Mouse (Mus musculus) G1E (cell line): ENCODE results near the gene E2f7. TPM values are rescaled to one million over a fixed set of nuclear protein-coding genes. Genes with fewer than 3 reads are reported as not detected.

Experiments
- ATAC-seq: 2 replicates; pipeline ENCODE4 v1.8.0; 2016; ENCODE audit warnings: mild to moderate bottlenecking; ENCODE audit not compliant: insufficient number of reproducible peaks, poor library complexity, low FRiP score, severe bottlenecking; ENCODE audit errors: extremely low read depth
- DNase-seq: peaks from one replicate; pipeline ENCODE4 v3.0.0; 2012; ENCODE audit warnings: low spot score
- H3K27me3 ChIP-seq: 2 replicates; pipeline ENCODE4 v1.6.1; 2012; ENCODE audit warnings: mild to moderate bottlenecking, low read length, inconsistent platforms; ENCODE audit not compliant: insufficient read depth
- H3K36me3 ChIP-seq: replicated peaks from 2 replicates; pipeline ENCODE3; 2012; ENCODE audit warnings: mild to moderate bottlenecking, inconsistent platforms
- H3K4me1 ChIP-seq: 2 replicates; pipeline ENCODE4 v1.6.1; 2012; ENCODE audit warnings: low read depth, low read length, inconsistent platforms, mixed read lengths; ENCODE audit not compliant: insufficient read depth
- H3K4me3 ChIP-seq: 2 replicates; pipeline ENCODE4 v1.5.1; 2012; ENCODE audit warnings: low read depth, mild to moderate bottlenecking, inconsistent platforms, low read length, moderate library complexity, mixed read lengths
- H3K9me3 ChIP-seq: replicated peaks from 2 replicates; pipeline ENCODE4 v1.6.1; 2012; ENCODE audit warnings: inconsistent platforms
- CTCF ChIP-seq: IDR thresholded peaks from 2 replicates; pipeline ENCODE4 v1.5.1; 2012; ENCODE audit warnings: low read depth, low read length, inconsistent platforms, mixed read lengths
- GATA1 ChIP-seq: IDR thresholded peaks from 2 replicates; pipeline ENCODE4 v1.6.1; 2012; ENCODE audit warnings: borderline replicate concordance, low read length, inconsistent platforms, mixed read lengths
- GATA2 ChIP-seq: IDR thresholded peaks from 2 replicates; pipeline ENCODE4 v1.6.1; 2012; ENCODE audit warnings: low read depth, low read length, inconsistent platforms, borderline replicate concordance
- POLR2AphosphoS5 ChIP-seq: IDR thresholded peaks from 2 replicates; pipeline ENCODE4 v1.6.1; 2012; ENCODE audit warnings: low read depth, low read length, inconsistent platforms; ENCODE audit not compliant: insufficient replicate concordance
- TAL1 ChIP-seq: conservative IDR thresholded peaks from 2 replicates; pipeline ENCODE4 v1.6.1; 2012; ENCODE audit warnings: low read depth, low read length, inconsistent platforms, mixed read lengths
- polyA plus RNA-seq: library from polyadenylated mRNA; stranded (reverse); fragments of >175 nt; gene quantifications from 2 replicates; pipeline ENCODE4 v1.2.3, GENCODE M21; 2012
- total RNA-seq, 2 experiments: library from RNA; stranded (forward) in 1 of 2; stranded (reverse) in 1 of 2; fragments of 200-1000 nt in 1 of 2; fragments of >200 nt in 1 of 2; fragmentation: Nextera tagmentation in 1 of 2; gene quantifications; 2 replicates each; pipeline ENCODE4 v1.2.3; 2014 to 2017

The E2f7 gene
- total RNA-seq (2014; fragmentation: Nextera tagmentation) (26.2 and 28.1 TPM in 2 replicates), total RNA-seq (2017) (9.4 and 10.7 TPM in 2 replicates), polyA plus RNA-seq (23.0 and 24.4 TPM in 2 replicates)

- H3K36me3 ChIP-seq, result peaks cover 33% of the 10 kb centered on the region
Observed at GRCm38 (mm10) chr10:110744686-110745639, at the start of gene E2f7. Gene E2f7, plus strand, starts transcription at chr10:110745439.

GRCm38 (mm10) chr10:110701276-110701675, 44.0 kb upstream of the E2f7 start:
- Histone ChIP-seq H3K36me3 (no peaks in the 10 kb centered on the region), H3K4me1 (no peaks in the 10 kb centered on the region), H3K27me3 (no peaks in the 10 kb centered on the region), H3K4me3 (no peak overlapping the region), H3K9me3 (no peaks in the 10 kb centered on the region)
- TF ChIP-seq TAL1, result no peak
- no peak for TF ChIP-seq POLR2AphosphoS5
- TF ChIP-seq GATA1, result no peak
- no peak for DNase-seq
- ATAC-seq, result no peak

More at GRCm38 (mm10) chr10:110744686-110745639, at the start of gene E2f7:
- TF ChIP-seq CTCF (no peak), POLR2AphosphoS5 (no peak), TAL1 (no peak), GATA2 (no peak), GATA1 (no peak)
- no peaks in the 10 kb centered on the region for H3K9me3 ChIP-seq
- DNase-seq (peak; percentile 96), ATAC-seq (peak; percentile 94)
- H3K27me3 ChIP-seq, result peaks cover 21% of the 10 kb centered on the region
- H3K4me3 ChIP-seq, result peak within 1 kb of the TSS; percentile 98
- H3K4me1 ChIP-seq, result peaks cover 19% of the 10 kb centered on the region

- H3K27me3 ChIP-seq, result no peaks in the 10 kb centered on the region
- no peaks in the 10 kb centered on the region for H3K9me3 ChIP-seq
- H3K4me1 ChIP-seq, result no peaks in the 10 kb centered on the region
- H3K36me3 ChIP-seq, result no peaks in the 10 kb centered on the region
- DNase-seq (no peak), ATAC-seq (peak; percentile 34; the same call in 1 of the 2 replicates)
- no peak overlapping the region for H3K4me3 ChIP-seq
- TF ChIP-seq POLR2AphosphoS5 (no peak), GATA2 (no peak), GATA1 (no peak), CTCF (no peak), TAL1 (no peak)
Observed at GRCm38 (mm10) chr10:110705672-110706071, 39.6 kb upstream of the E2f7 start.

GRCm38 (mm10) chr10:110707390-110708113, 37.7 kb upstream of the E2f7 start:
- DNase-seq (no peak), ATAC-seq (no peak)
- H3K9me3 ChIP-seq, result no peaks in the 10 kb centered on the region
- H3K4me3 ChIP-seq, result no peak overlapping the region
- H3K27me3 ChIP-seq, result no peaks in the 10 kb centered on the region
- no peaks in the 10 kb centered on the region for H3K4me1 ChIP-seq
- no peaks in the 10 kb centered on the region for H3K36me3 ChIP-seq
- TF ChIP-seq TAL1, result no peak
- no peak for TF ChIP-seq GATA2
- no peak for TF ChIP-seq GATA1
- TF ChIP-seq CTCF, result no peak

- DNase-seq (no peak), ATAC-seq (no peak)
- no peaks in the 10 kb centered on the region for H3K27me3 ChIP-seq
- no peaks in the 10 kb centered on the region for H3K9me3 ChIP-seq
- no peaks in the 10 kb centered on the region for H3K36me3 ChIP-seq
- H3K4me1 ChIP-seq, result no peaks in the 10 kb centered on the region
- TF ChIP-seq POLR2AphosphoS5 (no peak), TAL1 (no peak), CTCF (no peak), GATA2 (no peak), GATA1 (no peak)
- no peak overlapping the region for H3K4me3 ChIP-seq
Observed at GRCm38 (mm10) chr10:110716887-110717286, 28.4 kb upstream of the E2f7 start.

- Histone ChIP-seq H3K4me1 (no peaks in the 10 kb centered on the region), H3K36me3 (no peaks in the 10 kb centered on the region), H3K9me3 (no peaks in the 10 kb centered on the region), H3K27me3 (no peaks in the 10 kb centered on the region; the same call in 1 of the 2 replicates), H3K4me3 (no peak overlapping the region)
- ATAC-seq, result no peak
- no peak for TF ChIP-seq GATA1
- no peak for TF ChIP-seq GATA2
- no peak for TF ChIP-seq TAL1
- TF ChIP-seq POLR2AphosphoS5, result no peak
- no peak for TF ChIP-seq CTCF
- no peak for DNase-seq
Observed at GRCm38 (mm10) chr10:110726431-110726830, 18.8 kb upstream of the E2f7 start.
